Mouse (Mus musculus): ENCODE measurements around the gene Actl11. TPM values are rescaled to one million over a fixed set of nuclear protein-coding genes. Genes with fewer than 3 reads are reported as not detected.

Actl11 gene
- total RNA-seq (2021) (not detected), polyA plus RNA-seq (2012; rRNA removed) (not detected in 2 replicates)
- long read RNA-seq = 0 reads

DNA sequence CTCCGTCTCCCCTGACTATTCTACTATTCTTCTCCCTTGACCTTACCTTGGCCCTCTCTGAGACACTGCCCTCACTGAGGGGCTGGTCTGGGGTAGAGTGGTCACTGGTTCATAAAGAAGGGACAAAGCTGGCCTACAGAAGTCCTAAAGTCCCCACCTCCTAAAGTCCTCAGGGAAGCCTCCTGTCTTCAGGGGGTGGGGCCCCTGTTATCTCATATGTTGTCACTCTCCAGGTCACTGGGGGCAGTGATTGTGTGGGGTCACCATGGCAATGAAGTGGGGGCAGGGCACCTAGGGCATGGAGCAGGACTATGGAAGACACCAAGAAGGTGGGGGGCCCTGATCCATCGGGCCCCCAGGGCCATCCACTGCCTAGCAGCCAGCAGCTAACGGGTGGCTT is at the start of gene Actl11:
Gene Actl11, plus strand, starts transcription at position 301 of the 400 bp plus-strand sequence.
- DNase-seq = no peak

DNA sequence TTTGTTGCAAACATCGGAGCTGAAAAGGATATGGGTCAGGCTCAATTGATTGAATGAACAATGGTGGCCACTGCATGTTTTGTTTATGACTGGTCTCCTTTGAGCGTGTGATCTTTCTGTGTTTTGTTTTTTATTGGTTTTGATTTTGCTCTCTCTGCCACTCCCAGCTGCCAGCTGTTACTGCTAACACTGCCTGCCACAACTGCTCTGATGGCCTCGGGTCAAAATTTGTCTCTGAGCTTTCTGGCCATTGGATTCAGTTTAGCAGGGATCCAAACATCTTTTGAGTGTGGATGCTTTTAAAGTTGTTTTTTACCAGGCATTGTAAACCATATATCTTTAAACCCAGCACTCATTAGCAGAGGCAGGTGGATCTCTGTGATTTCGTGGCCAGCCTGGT is 47.9 kb upstream of the Actl11 start:
- DNase-seq = no peak

- peak; percentile 96 for DNase-seq
Measured at GRCm38 (mm10) chr9:107887804-107888266, 40.4 kb upstream of the Actl11 start, which contains the start of gene Mon1a. TSS of gene Mon1a (plus strand) at chr9:107888151.

DNA sequence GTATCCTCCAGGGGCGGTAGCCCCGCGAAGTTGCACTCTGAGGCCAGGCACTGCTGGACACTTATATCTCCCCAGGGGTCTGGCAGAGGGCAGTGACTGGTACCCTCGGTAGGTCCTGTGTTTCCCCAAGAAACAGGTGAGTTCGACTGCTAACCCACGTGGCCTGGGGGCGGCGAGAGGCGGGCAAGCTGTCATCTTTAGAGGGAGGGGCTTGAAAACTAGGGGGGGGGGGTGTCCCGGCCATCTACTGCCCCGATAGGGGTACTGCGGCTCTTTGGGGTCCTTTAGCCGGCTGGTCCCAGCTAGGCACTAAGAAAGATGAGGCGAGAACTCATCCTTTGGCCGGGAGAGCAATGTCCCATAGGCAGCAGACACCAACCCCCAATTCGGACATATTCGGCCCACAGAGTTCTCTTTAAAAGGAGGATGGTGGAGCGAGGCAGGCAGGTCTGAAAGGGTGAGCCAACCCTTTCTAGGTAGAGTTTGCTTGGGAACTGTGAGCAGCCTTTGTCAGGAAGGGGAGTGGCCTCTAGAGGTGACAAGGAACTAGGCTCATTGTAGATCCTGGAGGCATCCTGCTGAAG is 39.9 kb upstream of the Actl11 start:
- DNase-seq = peak; percentile 44

DNA sequence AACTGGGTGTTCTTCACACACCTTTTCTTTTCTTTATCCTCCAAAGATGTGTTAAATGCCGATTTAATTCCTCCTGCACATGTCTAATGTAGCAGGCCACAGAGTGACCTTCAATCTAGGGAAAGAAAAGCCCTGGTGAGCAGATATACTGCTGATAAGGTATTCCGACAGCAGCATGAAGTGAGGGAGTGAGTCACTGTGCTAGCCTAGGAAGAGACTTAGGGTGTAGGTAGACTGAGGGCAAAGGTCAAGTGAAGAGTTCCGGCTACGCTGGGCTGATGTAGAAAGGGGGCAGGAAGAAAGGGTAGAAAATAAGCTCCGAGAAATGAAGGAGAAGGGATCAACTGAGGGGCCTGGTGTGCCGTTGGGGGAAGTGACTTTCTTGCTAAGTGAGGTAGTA is 38.0 kb upstream of the Actl11 start:
- no peak for DNase-seq

DNA sequence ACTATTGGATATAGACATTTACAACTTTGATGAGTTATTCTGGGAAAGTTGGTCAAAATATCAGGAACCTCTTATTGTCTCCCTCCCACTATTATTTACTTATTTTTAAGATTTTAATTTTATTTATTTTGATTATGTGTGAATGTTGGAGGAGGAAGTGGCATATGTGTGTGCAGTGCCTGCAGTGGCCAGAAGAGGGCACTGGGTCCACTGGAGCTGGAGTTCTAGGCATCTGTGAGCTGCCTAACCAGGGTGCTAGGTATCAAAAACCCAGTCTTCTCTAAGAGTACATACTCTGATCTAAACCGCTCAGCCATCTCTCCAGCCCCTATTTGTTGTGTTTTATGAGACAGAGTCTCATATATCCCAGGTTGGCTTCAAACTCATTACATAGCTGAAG is 37.2 kb upstream of the Actl11 start:
- no peak for DNase-seq

GRCm38 (mm10) chr9:107898563-107898962 is 29.7 kb upstream of the Actl11 start:
- no peak for DNase-seq

DNA sequence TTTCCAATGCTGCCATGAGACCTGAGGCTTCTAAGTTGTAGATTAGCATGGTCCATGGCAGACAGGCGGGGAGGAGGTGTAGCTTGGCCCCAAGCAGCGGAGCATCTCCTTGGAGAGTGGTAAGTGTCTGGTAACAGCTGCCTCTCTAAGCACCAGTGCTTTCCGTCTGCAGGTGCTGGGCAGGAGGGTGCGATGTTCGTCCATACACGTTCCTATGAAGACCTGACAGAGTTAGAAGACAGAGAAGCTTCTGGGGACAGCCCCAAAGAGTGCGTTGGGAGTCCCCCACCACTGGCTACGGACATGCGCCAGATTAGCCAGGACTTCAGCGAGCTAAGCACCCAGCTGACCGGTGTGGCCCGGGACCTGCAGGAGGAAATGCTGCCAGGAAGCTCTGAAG is 28.4 kb upstream of the Actl11 start:
- no peak for DNase-seq

DNA sequence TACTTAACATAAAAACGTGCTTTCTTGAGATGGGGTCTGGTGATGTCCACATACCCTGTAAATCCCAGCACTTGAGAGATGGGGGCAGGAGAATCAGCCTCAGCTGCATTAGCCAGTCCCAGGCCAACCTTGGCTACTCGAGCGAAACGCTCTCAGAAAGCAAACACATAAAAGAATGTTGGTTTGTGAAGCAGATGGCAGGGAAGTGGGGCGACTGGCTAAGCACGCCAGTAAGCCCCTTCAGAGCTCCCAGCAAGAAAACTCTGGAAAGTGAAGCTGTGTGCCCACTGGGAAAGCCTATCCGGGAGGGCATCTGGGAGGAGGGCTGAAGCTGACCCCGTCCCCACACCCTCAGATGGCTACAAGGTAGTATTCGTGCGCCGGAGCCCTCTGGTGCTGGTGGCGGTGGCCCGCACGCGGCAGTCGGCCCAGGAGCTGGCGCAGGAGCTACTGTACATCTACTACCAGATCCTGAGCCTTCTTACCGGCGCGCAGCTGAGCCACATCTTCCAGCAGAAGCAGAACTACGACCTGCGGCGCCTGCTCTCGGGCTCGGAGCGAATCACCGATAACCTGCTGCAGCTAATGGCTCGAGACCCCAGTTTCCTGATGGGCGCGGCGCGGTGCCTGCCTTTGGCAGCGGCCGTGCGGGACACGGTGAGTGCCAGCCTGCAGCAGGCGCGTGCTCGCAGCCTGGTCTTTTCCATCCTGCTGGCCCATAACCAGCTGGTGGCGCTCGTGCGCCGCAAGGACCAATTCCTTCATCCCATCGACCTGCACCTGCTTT is 27.2 kb upstream of the Actl11 start:
- peak; percentile 70 for DNase-seq

DNA sequence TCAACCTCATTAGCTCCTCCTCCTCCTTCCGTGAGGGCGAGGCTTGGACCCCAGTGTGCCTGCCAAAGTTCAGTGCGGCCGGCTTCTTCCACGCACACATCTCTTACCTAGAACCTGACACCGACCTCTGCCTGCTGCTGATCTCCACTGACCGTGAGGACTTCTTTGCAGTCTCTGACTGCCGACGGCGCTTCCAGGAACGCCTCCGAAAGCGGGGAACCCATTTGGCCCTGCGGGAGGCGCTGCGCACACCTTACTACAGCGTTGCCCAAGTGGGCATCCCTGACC is 26.7 kb upstream of the Actl11 start:
- no peak for DNase-seq

GRCm38 (mm10) chr9:107904726-107905125 is 23.5 kb upstream of the Actl11 start:
- DNase-seq = peak; percentile 87

DNA sequence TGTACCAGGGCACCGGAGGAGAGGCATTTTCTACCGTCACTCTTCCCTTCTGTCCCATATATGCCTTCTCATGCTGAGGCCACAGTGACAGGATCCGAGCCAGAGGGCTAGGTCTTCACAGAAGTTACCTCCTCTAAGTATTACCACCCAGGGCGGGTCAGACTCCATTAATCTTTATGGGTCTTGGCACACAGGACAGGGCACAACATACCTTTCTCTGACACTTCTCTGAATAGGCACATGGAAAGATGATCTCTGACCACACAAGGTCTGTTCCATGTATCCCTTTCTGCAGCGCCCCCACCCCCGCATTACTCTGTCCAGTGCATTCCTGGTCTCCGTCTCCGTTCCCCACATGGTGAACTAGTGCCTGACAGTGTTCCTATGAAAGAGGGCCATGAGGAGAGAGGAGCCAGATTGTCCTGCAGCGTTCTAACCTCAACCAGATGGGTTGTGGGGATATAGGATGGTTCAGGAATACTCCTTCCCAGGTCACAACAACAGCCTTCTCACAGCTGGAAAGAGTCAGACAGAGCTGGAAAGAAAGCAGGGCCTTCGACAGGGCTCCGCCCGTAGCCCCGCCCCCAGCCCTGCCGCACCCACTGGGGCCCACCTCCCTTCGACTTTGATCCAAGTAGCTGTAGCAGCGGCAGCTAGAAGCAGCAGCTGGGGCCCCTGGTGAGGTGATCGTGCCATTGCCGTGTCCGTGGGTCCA is 21.9 kb upstream of the Actl11 start, which contains the start of gene Mst1r:
Gene Mst1r, plus strand, starts transcription at position 622 of the 715 bp plus-strand sequence.
- DNase-seq = peak; percentile 91

DNA sequence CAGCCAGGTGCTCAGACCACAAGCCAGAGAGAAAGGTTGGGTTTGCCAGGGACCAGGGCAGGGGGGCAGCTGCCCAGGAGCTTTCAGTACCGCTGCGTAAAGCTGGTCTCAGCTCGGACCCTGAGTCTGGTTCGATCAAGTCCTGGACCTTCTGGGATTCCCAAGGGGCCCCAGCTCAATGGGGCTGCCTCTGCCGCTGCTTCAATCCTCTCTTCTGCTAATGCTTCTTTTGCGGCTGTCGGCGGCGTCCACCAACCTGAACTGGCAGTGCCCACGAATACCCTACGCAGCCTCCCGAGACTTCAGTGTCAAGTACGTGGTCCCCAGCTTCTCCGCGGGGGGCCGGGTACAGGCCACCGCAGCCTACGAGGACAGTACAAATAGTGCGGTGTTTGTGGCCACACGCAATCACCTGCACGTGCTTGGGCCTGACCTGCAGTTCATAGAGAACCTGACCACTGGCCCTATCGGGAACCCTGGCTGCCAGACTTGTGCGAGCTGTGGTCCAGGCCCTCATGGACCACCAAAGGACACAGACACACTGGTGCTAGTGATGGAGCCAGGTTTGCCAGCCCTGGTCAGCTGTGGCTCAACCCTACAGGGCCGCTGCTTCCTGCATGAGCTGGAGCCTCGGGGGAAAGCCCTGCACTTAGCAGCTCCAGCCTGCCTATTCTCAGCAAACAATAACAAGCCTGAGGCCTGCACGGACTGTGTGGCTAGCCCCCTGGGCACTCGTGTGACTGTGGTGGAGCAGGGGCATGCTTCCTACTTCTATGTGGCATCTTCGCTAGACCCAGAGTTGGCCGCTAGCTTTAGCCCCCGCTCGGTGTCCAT is 21.1 kb upstream of the Actl11 start:
- peak; percentile 42 for DNase-seq

DNA sequence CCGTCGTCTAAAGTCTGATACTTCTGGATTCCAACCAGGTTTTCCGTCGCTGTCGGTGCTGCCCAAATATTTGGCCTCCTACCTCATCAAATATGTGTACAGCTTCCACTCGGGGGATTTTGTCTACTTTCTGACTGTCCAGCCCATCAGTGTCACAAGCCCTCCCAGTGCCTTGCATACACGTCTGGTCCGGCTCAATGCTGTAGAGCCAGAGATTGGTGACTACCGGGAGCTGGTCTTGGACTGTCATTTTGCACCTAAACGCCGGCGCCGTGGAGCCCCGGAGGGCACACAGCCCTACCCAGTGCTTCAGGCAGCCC is 20.5 kb upstream of the Actl11 start:
- DNase-seq = peak; percentile 38

- peak; percentile 76 for DNase-seq
Measured at GRCm38 (mm10) chr9:107908410-107909158, 19.7 kb upstream of the Actl11 start.

- DNase-seq = no peak
Measured at GRCm38 (mm10) chr9:107910025-107910769, 18.1 kb upstream of the Actl11 start.

DNA sequence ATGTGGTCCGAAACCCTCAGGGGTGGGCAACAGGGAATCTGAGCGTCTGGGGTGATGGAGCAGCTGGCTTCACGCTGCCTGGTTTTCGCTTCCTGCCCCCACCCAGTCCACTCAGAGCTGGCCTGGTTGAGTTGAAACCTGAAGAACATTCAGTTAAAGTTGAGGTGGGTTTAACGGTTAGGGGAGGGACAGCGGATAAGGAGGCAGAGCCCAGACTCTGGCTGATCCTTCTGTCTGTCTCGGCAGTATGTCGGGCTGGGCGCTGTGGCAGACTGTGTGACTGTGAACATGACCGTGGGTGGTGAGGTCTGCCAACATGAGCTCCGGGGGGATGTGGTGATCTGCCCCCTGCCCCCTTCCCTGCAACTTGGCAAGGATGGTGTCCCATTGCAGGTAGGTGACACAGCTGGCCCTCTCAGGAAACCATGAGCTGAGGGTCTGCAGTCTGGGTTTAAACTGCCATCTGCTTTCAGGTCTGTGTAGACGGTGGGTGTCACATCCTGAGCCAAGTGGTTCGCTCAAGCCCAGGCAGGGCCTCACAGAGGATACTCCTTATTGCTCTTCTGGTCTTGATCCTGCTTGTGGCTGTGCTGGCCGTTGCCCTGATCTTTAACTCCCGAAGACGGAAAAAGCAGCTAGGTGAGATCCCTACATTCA is 13.4 kb upstream of the Actl11 start:
- no peak for DNase-seq

DNA sequence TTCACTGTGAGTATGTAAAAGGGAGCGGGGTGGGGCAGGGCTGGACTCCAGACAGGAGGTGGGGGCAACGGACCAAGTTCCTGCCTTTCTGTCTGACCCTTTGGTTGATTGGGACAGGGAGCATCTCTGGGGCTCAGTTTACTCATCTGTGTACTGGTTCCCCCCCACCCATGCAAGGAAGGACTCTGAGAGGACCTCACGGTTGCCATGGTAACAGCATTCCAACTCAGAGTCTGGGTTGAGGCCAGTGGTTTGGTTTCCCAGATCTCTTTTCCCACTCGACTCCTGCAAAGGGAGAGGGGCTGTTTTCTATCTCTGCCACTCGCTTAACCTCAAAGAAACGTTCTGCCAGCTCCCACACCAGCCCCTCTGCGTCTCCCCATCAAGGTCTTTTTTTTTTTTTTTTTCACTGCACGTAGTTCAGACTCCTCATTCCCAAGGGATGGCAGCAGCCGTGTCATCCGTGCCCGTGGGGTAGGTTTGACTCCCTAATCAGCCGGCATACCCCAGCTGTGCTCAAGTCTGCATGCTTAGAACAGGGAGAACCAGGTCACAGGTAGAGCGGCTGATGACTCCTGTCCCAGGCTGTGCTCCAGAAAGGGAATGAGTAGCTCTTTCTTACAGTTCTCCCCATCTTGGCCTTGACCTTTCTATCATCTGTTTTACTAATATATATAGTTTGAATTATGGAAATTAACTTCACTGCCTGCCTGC is 10.2 kb upstream of the Actl11 start:
- DNase-seq = no peak

DNA sequence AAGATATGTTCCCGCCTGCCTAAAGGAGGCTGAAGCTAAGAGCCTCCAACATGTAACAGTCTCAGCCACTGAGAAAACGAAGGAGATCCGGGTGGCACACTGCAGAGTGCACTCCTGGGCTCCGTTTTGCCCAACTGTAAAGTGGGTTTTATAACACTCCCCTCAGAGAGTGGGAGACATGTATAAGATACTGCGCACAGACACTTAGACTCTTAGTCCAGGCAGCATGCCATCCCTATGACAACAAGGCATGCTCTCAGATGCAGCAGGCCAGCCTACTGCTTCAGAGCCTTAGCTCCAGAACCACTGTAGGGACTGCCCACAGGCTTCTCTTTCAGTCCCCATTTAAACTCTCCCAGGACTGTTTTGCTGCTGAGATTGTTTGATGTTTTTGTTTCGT is 9.4 kb upstream of the Actl11 start:
- no peak for DNase-seq

- no peak for DNase-seq
Measured at GRCm38 (mm10) chr9:107919441-107919840, 8.8 kb upstream of the Actl11 start.
